Mouse (Mus musculus) large intestine, adult 2 months (tissue): ENCODE measurements at regions not wholly inside any gene's neighbourhood (a gene's known extent, or its start where the extent isn't known, plus 50 kb on each side); places are given as distances from the start of the nearest gene placed in this dataset.
"Not testable (repeated sequence)": the region's sequence is repeated elsewhere in the genome, so short reads cannot be mapped to it uniquely, and the experiment has no call there.

Experiments
- DNase-seq: peaks from one replicate; pipeline ENCODE4 v3.0.0-alpha.2; 2012; ENCODE audit warnings: low read depth, low spot score
- WGBS: fragments of 180-500 bp; shearing (Covaris S2); methylation state at CpG from one replicate; pipeline ENCODE4 v1.1.7; 2018; 5-methylcytosine and 5-hydroxymethylcytosine counted together

DNA sequence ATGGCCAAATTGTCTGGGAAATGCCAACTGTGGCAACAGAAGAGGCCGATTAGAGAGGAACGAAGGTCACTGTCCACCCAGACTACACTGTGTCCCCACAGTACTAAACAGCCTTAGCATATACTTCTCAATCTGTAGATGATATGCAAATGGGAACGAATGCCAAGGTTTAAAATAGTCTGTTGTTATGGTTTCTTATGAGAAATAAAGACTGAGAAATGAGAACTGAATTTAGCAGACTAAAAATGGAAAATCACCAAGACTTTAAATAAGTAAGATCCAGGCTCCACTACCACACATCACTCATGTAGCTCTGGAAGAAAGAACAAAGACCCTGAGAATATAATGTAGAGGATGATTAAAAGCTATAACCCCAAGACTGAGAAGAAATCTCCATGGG lies 121.7 kb upstream of the Gcfc2 start:
- DNase-seq, result no peak
- 82% methylated on average over 3 of the region's 3 CpGs for WGBS

- no peak for DNase-seq
- 86% methylated on average over 11 of the region's 11 CpGs for WGBS
These were observed 117.5 kb upstream of the Gcfc2 start for GRCm38 (mm10) chr6:81805942-81806341.

- WGBS, result 86% methylated on average over 13 of the region's 13 CpGs
- no peak for DNase-seq
These were observed 114.8 kb upstream of the Gcfc2 start for GRCm38 (mm10) chr6:81808712-81809111.

GRCm38 (mm10) chr6:81815248-81815961 lies 108.1 kb upstream of the Gcfc2 start:
- no peak for DNase-seq

GRCm38 (mm10) chr6:81815962-81816338 lies 107.5 kb upstream of the Gcfc2 start:
- 73% methylated on average over 7 of the region's 7 CpGs for WGBS
- no peak for DNase-seq

More at GRCm38 (mm10) chr6:81815248-81815961, 108.1 kb upstream of the Gcfc2 start:
- WGBS, result 76% methylated on average over 8 of the region's 8 CpGs

GRCm38 (mm10) chr6:81817050-81817827 lies 106.2 kb upstream of the Gcfc2 start:
- DNase-seq, result peak; percentile 3
- 70% methylated on average over 9 of the region's 9 CpGs for WGBS

- 96% methylated on average over 10 of the region's 10 CpGs for WGBS
- DNase-seq, result no peak
These were observed 104.9 kb upstream of the Gcfc2 start for GRCm38 (mm10) chr6:81818573-81818972.

DNA sequence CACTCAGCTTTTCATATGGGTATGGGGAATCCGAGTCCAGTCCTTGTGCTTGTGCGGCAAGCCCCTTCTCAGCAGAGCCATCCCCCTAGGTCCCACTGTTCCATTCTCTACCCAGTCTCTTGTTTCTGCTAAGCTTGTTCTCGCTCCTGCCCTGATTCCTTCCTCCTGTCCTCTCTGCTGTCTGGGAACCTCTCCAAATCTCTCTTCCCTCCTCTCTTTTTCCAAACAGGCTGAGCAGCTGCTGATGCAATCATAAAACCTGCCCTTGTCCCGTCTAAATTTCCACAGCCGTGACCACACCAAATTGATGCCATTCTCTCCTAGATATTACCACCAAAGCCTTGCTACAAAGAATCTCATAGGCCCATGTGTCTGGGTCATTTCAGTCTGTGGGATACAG lies 103.4 kb upstream of the Gcfc2 start:
- WGBS, result 57% methylated on average over 5 of the region's 5 CpGs
- DNase-seq, result no peak

DNA sequence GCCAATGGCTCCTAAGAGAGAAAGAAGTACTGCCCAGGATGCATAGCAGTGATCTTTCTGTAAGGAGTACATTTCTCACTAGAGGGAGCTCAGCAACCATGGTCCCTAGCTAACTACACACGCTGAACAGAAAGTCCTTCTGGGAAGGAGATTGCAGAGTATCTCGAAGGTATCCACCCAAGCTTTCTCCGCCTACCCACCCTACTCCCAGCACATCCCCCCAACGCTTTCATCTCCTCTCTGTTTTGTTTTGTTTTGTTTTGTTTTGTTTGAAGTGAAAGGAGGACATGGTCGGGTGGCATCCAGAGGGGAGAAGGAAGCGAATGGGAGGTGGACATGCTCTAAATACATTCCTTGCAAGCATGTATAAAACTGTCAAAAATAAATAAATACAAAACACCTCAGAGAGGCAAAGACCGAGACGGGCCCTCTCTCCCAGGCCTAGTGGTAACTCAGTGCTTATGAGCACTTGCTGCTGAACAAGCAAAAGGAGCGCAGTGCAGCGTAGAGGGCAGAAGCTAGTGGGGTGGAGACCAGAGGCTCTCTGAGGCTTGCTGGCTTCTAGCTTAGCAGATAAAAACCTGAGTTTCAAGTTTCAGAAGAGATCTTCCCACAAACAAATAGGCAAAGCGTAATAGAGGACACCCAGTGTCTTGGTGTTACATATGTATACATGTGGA lies 83.9 kb upstream of the Gcfc2 start:
- whole genome bisulfite sequencing, result 54% methylated on average over 11 of the region's 11 CpGs
- no peak for DNase-seq

GRCm38 (mm10) chr6:81868207-81868606 lies 55.3 kb upstream of the Gcfc2 start:
- DNase-seq, result not testable (repeated sequence)
- WGBS, result 83% methylated on average over 13 of the region's 13 CpGs
